9 mouse cellular contexts compared by ENCODE assay signal in genomic region chr17:52448701-52449100, GRCm38 (mm10).
"Had no signal": no experiment of that assay in that cellular context is flagged by ENCODE, and none has a peak within 500 bp of the region (broad histone marks: within the 10 kb centered on the region; RNA-seq: fewer than 3 reads in every experiment).

No protein-coding gene starts in this region.

- ATAC-seq: liver, postnatal 0 days had no signal

- DNase-seq: kidney, adult 2 months; kidney, postnatal 25 days; liver; liver, embryonic 13.5 days; liver, postnatal 0 days; lung, postnatal 14 days; midbrain, embryonic 14.5 days; right cerebral cortex, postnatal 14 days; thymus, postnatal 14 days had no signal
